Mouse (Mus musculus) layer of hippocampus, adult 9-10 months (tissue): ENCODE results near the gene Gm17490.
"Not testable (repeated sequence)": the region's sequence is repeated elsewhere in the genome, so short reads cannot be mapped to it uniquely, and the experiment has no call there.

Experiments used
- DNase-seq: peaks from one replicate; pipeline ENCODE4 v3.0.0; 2022; ENCODE audit warnings: low spot score

Gm17490 gene

DNA sequence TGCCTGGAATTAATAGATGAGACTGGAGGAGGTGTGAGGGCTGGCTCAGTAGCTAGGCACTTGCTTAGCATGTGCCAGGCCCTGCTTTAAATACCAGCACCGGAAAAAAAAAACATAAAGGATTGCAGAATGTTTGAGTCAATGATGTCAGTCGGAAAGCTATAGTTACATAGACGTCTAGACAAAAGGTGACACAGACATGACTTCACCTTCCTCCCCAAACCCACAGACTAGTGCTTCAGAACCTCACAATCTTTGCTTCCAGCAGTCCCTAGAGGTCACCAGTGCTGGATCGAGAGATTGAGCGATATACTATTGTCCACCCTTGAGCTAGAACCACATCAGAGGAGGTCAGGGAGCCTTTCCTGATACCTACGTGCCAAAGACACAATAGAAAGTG, 9.0 kb upstream of the Gm17490 start:
- no peak for DNase-seq

DNA sequence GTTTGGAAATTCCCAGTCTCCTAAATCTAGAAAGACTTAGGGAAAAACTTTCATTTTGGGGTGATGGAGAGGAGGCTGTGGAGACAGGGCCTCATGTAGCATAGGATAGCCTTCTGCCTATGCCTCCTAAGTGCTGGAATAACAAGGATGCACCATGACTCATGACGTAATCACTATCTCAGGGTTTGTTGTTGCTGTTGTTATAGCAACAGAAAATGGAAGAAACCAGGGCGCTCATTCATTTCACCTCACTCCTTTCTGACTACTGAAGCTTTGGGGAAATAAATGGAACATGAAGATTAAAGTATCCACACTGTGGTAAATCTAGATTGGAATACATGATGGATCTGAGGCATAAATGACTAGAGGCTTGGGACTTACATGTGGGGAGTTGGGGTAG, 2.3 kb downstream of the Gm17490 start:
- no peak for DNase-seq

DNA sequence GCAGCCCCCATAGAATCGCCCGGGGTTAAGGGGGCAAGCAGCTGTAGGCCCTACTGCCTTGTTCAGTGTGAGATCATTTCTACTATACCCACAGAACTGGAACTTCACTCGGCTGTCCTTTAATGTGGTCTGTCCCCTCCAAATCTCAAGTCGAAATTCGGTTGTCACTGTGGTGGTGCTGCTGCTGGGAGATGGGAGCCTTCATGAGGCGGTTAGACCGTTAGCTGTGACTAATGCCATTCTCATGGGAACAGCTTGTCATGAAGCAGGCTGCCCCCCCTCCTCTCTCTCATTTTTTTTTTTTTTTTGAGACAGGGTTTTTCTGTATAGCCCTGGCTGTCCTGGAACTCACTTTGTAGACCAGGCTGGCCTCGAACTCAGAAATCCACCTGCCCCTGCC, 2.9 kb downstream of the Gm17490 start:
- DNase-seq = no peak

DNA sequence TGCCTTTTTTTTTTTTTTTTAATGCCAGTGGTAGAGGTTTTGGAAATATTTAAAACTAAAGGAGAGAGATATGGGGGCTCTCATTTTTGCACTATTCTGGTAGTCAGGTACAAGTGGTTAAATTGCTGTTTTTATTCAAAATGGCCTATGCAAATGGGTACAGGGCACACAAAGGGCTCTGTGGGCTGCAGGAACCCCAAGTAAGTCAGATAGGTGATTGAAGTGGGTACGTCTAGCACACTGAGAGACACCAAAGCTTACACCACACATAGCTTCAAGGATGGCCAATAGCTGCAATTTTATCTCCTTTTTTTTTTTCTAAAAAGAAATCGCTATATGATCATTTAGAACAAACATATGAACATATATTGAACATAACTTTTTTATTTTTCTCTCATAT, 6.5 kb downstream of the Gm17490 start:
- DNase-seq = no peak

DNA sequence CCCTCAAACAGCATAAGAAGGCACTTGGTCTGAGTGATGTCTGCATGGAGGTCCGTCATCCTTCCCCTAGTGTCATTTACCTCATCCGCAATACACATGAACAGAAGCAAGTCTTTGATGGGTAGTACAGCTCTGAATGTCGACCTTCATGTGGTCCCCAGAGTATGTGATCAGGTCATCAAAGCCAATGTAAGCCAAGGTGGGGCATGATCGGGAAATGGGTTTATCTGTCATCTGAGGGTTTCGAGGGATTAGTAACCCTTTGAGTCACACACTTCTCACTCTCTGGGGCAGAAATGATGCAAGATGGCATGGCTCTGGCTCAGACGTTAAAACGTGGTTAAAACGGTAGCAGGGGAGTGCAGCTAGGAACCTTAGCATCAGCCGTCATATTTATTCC, 9.2 kb downstream of the Gm17490 start:
- DNase-seq = no peak

DNA sequence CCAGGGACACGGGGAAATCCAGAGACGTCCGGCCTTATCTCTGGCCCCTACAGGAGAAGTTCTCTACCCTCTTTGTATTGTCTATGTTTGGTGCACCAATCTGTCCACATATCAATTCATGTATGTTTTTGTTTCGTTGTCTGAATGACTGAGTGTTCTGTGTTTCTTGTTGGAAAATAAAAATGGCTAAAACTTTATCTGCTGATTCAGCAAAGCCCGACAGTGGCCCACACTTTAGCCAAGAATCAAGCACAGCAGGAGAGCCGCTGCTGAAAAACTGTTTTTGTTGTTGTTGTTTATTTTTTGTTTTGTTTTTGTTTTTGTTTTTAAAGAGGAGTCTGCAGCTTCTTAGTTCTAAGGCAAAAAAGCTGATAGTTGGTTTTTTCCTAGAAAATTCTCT, 13.1 kb downstream of the Gm17490 start:
- DNase-seq = not testable (repeated sequence)

DNA sequence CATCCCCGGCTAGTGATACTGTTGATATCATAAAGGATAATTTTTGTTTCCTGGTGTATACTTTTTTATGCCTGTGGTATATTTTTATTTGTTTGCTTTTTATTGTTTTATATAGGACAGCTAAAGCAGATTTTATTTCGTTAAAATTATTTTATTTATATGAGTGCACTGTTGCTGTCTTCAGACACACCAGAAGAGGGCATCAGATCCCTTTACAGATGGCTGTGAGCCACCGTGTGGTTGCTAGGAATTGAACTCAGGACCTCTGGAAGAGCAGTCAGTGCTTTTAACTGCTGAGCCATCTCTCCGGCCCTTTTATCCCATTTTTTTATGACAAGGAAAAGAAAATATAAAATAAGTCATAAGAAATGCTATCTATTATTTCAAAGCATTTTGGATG, 19.3 kb downstream of the Gm17490 start:
- not testable (repeated sequence) for DNase-seq

DNA sequence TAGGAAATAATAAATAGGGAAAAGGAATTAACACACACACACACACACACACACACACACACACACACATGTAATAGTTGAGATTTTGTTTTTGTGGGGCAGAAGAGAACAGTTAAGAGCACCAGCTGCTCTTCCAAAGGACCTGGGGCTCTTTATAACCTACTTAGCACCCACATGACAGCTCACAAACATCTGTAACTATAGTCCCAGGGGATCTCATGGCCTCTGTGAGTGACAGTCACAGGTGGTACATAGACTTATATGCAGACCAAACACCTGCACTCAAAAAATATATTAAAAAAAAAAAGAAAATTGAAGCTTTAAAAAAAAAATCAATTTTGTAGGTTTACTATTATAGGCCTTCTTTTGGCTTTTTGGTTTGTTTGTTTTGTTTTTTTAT, 21.2 kb downstream of the Gm17490 start:
- no peak for DNase-seq

DNA sequence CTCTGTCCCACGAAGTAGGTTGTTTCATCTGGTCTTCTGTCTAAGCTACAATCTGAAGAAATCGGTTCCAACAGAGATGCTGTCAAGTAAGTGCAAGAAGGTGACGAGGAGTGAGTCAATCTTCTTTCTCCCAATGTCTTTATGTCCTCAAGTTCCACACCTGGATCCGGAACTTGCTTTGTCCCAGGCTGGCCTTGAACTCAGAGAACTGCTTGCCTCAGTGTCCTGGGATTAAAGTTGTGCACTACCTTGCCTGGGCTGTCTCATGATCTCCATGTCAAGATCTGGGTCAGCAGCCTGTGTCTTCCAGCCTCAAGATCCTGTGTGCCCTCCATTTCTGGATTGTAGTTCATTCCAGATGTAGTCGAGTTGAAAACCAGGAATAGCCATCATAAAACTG, 22.0 kb downstream of the Gm17490 start, which contains the start of gene Rbm17:
TSS of gene Rbm17 (minus strand) at position 101 of the 400 bp plus-strand sequence.
- DNase-seq = no peak

DNA sequence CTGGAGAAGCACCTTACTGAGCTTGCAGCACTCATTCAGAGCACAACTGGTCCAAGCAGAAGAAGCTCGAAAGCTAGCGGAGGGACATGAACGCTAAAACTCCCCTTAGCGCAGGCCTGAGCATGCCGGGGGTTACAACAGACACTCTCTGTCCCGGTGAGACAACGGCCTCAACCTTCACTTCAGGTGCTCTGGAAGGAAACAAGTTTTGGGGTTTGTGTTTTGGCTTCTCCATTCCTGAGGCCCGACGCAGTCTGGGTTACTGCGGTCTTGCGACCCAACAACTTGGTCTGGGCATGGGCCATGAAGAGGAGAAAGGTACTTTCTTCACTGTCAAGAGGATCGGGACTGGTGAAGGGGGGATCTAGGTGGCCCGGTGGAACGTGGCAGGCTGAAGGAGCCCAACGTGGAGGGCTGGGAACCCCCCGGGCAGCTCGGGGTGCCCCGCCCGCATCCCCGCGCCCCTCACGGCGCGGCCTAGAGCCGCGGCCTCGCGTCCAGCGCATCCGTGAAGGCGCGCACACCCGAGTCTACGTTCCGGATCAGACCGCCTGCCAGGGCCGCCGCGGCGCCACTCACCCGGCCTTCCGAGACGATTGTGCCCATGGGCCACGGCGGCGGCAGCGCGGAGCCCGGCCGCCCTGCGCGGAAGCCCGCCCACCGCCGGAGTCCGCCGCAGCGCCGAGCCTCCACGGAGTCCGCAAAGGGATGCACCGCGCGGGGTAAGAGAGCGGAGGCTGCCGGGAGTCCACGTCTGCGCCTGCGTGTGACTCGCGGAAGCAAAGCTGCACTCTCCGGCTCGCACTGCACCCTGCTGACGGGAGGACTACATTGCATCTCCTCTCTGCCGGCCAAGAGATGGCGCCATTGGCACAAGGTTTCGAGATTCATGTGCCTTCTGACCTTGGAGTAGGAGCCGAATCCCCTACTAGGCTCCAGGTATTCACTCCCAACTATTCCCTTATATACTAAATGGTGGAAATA, 23.3 kb downstream of the Gm17490 start:
- peak; percentile 94 for DNase-seq

DNA sequence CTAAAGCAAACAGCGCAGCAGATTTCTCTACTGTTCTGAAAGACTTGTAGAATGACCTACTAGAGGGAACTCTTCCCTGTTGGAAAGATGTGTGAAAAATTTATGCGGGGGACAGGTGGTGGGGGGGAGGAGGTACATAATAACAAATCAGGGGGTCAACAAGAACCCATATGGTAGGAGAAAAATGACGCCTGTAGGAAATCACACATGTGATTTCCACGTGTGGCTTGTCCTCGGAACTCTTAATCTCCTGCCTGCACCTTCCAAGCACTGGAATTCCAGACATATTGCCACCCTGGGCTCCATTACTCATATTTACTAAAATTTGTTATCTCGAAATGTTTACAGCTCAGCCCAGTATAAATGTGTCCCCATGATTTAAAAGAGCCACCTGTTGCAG, 24.3 kb downstream of the Gm17490 start:
- DNase-seq = no peak

DNA sequence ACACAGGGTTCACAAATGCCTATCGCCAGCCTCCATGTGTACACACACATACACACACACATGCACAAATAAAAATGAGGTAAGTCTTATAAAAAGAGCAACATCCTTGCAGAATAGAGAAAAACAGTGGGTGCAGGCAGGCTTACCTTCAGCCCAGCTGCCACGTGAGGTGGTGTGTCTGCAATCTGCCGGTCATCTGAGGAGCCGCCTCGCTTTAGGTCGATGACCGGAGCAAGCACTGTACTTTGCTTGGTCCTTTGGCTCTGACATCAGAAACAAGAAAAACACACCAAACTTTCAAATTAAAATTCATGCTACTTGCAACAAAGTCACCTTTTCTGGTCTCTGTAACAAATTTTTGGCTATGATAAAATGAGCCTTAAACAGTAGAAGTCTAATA, 28.2 kb downstream of the Gm17490 start:
- DNase-seq = no peak

DNA sequence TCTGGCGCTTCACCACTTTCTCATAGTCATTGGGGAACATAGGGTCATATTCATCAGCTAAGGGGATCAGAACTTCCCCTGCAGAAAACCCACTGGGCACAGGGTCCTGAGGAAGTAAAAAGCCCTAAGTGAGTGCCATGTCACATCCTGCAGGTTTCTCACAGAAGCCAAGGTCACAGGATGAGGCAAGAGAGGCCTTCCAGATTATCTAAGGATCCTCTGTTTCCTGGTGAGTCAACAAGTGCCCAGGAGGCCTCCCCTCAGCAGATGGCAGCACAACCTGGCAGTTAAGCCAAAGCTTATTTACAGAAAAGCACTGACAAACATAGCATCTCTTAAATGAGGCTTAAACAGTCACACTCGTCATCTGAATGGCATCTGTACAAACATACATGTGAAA, 29.4 kb downstream of the Gm17490 start:
- DNase-seq = no peak

DNA sequence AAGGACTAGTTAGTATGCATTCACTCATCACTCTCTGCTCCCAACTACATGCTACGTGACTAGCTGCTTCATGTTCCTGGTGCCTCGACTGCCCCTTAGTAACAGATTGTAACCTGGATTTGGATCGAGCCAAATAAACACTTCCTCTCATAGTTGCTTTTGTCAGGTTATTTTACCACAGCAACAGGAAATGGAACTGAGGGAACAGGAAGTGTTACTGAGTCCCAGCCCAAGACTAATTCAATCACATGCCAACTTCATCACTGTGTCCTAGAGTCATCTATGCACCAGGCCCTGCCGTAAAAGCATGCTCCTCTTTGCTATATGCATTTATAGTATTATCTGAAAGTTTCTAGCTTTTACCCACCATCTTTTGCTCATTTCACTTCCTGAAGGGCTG, 38.1 kb downstream of the Gm17490 start:
- no peak for DNase-seq

DNA sequence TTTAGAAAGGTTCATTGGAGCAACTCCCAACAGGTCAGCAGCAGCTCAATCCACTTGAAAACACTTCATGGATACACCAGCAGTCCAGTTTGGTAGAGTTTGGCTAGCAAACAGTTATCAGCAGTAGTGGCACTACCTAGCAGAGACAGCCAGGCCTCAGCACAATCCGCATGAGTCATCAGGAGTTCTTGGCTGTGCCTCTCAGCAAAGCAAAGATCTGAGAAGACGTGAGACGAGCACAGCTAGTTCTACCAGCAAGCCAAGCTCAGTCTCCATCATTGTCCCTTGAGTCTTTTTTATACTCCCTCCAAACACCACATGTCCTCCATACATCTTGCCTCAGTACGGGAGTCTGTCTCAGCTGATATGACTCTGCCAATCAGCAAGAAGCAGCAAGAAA, 46.7 kb downstream of the Gm17490 start:
- no peak for DNase-seq

DNA sequence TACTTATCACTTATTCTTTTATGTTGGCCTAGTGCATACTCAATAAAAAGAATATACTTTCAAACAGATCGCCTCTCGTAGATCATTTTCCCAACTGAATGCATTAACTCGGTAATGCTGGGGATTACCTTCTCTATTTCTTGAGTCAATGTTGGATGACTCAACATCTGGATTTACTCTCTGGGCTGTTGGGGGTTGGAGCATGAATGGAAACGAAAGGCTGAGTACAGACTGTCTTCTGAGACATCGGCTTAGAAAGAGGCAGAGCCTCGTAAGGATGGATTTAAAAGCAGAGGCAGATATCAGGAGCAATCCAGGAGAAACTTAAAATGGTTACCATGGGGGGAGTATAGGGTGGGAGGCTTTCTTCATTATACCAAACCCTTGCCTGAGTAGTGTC, 47.9 kb downstream of the Gm17490 start:
- no peak for DNase-seq
